Mouse (Mus musculus) megakaryocyte, embryonic 14.5 days (primary cell): ENCODE results near the gene Stard7. TPM values are rescaled to one million over a fixed set of nuclear protein-coding genes. Genes with fewer than 3 reads are reported as not detected.

ENCODE experiments used
- H3K27me3 ChIP-seq: replicated peaks from 2 replicates; pipeline ENCODE3; 2012; ENCODE audit warnings: inconsistent platforms
- H3K36me3 ChIP-seq: replicated peaks from 2 replicates; pipeline ENCODE3; 2012; ENCODE audit warnings: low read length, inconsistent platforms, mixed read lengths
- H3K4me1 ChIP-seq: 2 replicates; pipeline ENCODE4 v1.6.1; 2012; ENCODE audit warnings: inconsistent platforms
- H3K4me3 ChIP-seq: replicated peaks from 2 replicates; pipeline ENCODE3; 2012; ENCODE audit warnings: moderate library complexity, mild to moderate bottlenecking, inconsistent platforms
- H3K9me3 ChIP-seq: 2 replicates; pipeline ENCODE4 v1.6.1; 2012; ENCODE audit warnings: inconsistent platforms
- FLI1 ChIP-seq: IDR thresholded peaks from 2 replicates; pipeline ENCODE4 v1.6.1; 2012; ENCODE audit warnings: low read length, inconsistent platforms, mixed read lengths
- GATA1 ChIP-seq: IDR thresholded peaks from 3 replicates; pipeline ENCODE4 v1.6.1; 2012; ENCODE audit warnings: mixed read lengths, low read length, inconsistent platforms, borderline replicate concordance
- polyA plus RNA-seq: library from polyadenylated mRNA; stranded (reverse); fragments of >175 nt; gene quantifications from 2 replicates; pipeline ENCODE4 v1.2.3, GENCODE M21; 2012; ENCODE audit warnings: low replicate concordance; ENCODE audit not compliant: insufficient read depth

Gene Stard7
- polyA plus RNA-seq, 1 experiment, result 9.8 TPM

- Histone ChIP-seq H3K36me3 (no peaks in the 10 kb centered on the region), H3K27me3 (peaks cover 81% of the 10 kb centered on the region), H3K9me3 (no peaks in the 10 kb centered on the region), H3K4me3 (no peak overlapping the region), H3K4me1 (peaks cover 18% of the 10 kb centered on the region)
- TF ChIP-seq GATA1, result no peak
- no peak for TF ChIP-seq FLI1
Measured at GRCm38 (mm10) chr2:127346334-127346733, 76.3 kb downstream of the Stard7 start.

GRCm38 (mm10) chr2:127347147-127347985 is 77.3 kb downstream of the Stard7 start:
- no peaks in the 10 kb centered on the region for H3K9me3 ChIP-seq
- peaks cover 15% of the 10 kb centered on the region for H3K4me1 ChIP-seq
- no peak overlapping the region for H3K4me3 ChIP-seq
- TF ChIP-seq GATA1 (no peak), FLI1 (no peak)
- H3K27me3 ChIP-seq, result peaks cover 72% of the 10 kb centered on the region
- H3K36me3 ChIP-seq, result no peaks in the 10 kb centered on the region

Other genes starting within 250 kb of the Stard7 start
- gene Blvra, start 199.6 kb upstream of the Stard7 start, polyA plus RNA-seq, result 9.9 TPM in 1 of 2 replicates, not detected in the other
- 2.4 and 4.2 TPM in 2 replicates for gene Ncaph, start 136.3 kb upstream of the Stard7 start, polyA plus RNA-seq
- 1.4 TPM in 1 of 2 replicates, not detected in the other for gene Itpripl1, start 126.8 kb upstream of the Stard7 start, polyA plus RNA-seq
- gene 1810024B03Rik, start 61.9 kb upstream of the Stard7 start, polyA plus RNA-seq, result 0.11 TPM in 1 of 2 replicates, not detected in the other
- 0.64 and 3.3 TPM in 2 replicates for gene Snrnp200, start 61.8 kb upstream of the Stard7 start, polyA plus RNA-seq
- gene Ciao1, start 22.4 kb upstream of the Stard7 start, polyA plus RNA-seq, result 12.4 TPM in 1 of 2 replicates, not detected in the other
- 11.3 and 45.4 TPM in 2 replicates for gene Tmem127, start 22.3 kb upstream of the Stard7 start, polyA plus RNA-seq
- 3.9 and 14.6 TPM in 2 replicates for gene Dusp2, start 65.9 kb downstream of the Stard7 start, polyA plus RNA-seq
- gene Astl, start 68.4 kb downstream of the Stard7 start, polyA plus RNA-seq, result not detected in 2 replicates
- gene Adra2b, start 93.0 kb downstream of the Stard7 start, polyA plus RNA-seq, result not detected in 2 replicates
- not detected in 2 replicates for gene Gpat2, start 155.0 kb downstream of the Stard7 start, polyA plus RNA-seq
- gene Fahd2a, start 174.3 kb downstream of the Stard7 start, polyA plus RNA-seq, result 15.2 TPM in 1 of 2 replicates, not detected in the other